Mouse (Mus musculus) yolk sac, embryonic 10.5 days (tissue): ENCODE results near the gene Osgin1.
A peak's percentile ranks its signal among the peaks of the same experiment; 100 is the strongest.

Experiments
- DNase-seq: peaks from one replicate; pipeline ENCODE4 v3.0.0-alpha.2; 2017; ENCODE audit warnings: low spot score

The Osgin1 gene

GRCm38 (mm10) chr8:119424199-119424733 lies 9.7 kb upstream of the Osgin1 start:
- peak; percentile 76 for DNase-seq

DNA sequence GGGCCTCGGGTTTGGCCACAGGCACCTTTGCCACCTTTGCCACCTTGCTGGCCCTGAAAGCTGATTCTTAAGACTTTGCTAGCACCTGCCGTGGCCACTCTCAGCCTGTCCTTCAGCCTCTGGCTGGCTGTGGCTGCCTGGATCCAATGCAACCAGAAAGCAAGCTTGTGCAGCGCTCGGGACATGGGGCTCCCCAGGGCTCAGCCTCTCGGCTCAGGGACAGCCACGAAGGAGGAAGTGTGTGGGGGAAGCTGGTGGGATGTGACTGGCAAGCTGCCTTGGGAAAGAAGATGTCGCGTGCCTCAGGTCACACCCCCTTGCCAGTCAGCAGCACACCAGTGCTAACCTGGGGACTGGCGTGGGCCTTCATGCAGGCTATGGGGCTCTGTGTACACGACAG lies 9.2 kb upstream of the Osgin1 start:
- no peak for DNase-seq

GRCm38 (mm10) chr8:119425533-119425932 lies 8.4 kb upstream of the Osgin1 start:
- DNase-seq: no peak

DNA sequence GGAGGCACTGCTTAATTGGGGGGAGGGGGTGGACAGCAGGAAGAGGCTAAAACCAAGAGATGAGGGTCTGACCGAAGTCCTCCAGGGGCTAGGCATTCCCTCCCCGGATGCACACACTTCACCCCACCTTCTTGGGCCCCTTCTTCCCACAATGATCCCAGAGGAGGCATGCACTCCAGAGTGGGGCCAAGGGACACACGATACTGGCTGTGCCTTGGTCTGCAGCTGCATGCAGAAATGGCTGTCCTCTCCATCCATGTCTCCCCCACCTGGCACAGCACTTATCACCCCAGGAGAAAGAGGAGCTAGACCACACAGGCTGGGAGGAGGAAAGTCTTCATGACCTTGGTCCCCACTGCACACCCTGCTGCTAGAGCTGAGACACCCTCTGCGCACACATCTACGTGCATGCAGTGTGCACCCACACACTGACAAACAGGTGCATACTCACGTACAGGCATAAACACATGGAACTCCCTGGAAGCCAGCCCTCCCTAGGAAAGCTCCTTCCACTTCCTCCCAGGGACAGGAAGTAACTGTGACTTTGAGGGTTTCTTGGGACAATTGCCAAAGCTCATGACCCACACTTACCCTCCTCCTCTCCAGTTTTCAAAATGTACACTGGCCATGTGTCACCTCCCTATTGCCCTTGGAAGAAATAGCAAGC lies 7.7 kb upstream of the Osgin1 start:
- no peak for DNase-seq

GRCm38 (mm10) chr8:119427634-119428349 lies 6.1 kb upstream of the Osgin1 start:
- DNase-seq: no peak

DNA sequence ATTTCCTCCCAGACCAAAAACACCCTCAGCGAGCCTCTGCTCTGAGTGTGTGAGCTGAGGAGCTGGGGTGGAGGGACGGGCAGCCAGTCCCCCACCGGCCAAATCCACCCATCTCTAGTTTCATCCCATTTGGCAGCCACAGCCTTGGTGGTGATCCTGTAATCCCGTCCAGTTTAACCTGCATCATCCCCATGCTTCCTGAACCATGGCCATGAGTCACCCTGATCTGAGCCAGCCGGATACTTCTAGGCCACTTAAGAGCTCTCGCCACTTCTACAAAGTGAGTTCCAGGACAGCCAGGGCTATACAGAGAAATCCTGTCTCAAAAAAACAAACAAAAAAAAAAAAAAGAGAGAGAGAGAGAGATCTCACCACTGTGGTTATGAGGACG lies 5.6 kb upstream of the Osgin1 start:
- no peak for DNase-seq

DNA sequence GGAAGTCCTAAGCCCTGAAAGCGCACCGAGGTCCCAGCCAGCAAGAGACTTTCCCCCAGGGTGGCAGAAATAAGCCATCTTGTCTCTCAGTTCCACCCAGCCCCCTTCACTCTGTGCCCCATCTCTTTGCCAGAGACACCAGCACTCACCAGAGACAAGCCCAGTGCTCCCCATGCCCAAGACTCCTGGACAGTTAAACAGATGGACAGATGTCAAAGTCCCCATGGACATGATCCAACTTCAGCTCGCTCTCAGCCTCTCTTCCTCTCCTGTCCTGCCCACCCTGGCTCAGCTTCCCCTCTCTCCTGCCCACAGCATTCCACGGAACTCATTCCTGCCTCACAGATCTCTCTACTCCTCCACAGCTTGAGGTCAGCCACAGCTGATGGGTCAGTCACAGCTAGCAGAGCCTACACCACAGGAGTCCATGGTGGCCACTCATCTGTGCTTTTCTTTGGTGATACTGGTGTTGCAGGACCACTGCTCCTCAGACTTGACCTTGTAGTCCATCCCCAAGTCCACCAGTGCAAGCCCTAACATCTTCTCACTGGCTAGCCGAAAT lies 5.1 kb upstream of the Osgin1 start:
- DNase-seq: no peak

DNA sequence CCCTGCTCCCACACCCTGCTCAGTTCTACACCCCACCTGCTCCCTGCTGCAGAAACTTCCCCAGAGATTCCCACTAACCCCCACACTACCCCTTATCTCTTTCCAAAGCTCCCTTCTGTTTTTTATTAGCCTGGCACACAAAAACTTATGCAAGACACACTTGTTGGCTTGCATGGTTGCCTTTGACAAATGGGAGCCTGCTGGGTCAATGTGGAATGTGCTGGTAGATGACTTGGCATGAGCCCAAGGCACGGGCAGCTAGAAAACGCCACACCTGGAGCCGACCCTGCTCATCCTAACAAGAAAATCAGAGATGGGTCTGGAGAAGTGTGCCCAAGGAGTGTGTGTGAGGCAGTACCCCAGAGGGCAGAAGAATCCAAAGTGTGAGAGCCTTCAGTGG lies 4.4 kb upstream of the Osgin1 start:
- DNase-seq: no peak

DNA sequence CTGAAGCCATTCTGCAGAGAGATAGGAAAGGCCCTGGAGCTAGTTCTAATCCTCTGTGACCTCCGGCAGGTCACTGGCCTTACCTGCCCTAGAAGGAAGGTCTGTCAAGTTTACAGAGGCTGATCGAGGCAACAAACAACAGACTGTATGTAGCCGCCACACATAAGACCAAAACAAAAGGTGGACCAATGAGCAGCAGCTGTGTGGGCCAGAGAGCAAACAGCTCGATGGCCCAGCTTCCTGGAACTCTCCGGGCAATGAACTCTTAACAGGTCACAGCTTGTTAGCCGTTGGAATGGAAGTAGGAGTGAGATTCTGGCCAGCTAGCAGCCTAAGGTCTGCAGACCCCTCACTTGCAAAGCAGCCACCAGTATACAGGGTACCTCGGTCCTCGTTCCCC lies 3.7 kb upstream of the Osgin1 start:
- DNase-seq: peak; percentile 75

DNA sequence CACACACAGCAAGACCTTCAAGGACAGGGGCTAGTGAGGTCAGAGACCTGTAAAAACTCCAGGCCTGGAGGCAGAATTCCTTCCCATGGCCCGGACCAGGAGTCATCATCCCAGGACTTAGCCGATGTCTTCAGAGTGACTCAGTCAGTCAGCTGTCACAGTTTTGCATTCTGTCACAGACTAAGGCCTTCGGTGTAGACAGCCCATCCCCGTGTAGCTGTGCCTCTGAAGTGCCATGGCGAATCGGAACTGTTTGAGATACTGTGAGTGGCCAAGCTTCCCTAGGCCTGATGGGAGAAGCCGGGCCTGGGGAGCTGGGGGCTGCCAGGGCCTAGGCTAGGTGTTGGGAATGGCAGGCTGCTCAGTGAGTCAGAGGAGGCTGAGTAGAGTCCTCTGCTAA lies 3.2 kb upstream of the Osgin1 start:
- DNase-seq: no peak

DNA sequence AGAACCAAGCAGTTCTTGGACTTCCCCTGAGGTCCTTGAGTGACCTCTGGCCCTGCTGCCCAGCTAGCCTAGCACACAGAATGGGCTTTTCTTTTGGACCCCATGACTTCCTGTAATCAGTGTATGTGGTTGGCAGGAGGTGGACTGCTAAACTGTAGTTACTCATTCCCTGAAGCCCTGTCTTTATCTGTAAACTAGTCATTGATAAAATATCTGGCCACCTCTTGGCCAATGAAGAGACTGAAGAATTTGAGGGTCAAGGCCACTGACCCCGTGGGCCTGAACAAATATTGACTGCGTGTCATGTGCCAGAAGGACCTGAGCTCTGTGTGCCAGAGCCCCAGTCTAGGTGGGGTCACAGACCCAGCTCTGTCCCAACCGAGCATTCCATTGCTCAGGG lies 1.6 kb upstream of the Osgin1 start:
- DNase-seq: peak; percentile 85

- no peak for DNase-seq
These were observed 645 bp downstream of the Osgin1 start for GRCm38 (mm10) chr8:119434569-119434968.

- DNase-seq: no peak
These were observed 1.6 kb downstream of the Osgin1 start for GRCm38 (mm10) chr8:119435527-119435926.

DNA sequence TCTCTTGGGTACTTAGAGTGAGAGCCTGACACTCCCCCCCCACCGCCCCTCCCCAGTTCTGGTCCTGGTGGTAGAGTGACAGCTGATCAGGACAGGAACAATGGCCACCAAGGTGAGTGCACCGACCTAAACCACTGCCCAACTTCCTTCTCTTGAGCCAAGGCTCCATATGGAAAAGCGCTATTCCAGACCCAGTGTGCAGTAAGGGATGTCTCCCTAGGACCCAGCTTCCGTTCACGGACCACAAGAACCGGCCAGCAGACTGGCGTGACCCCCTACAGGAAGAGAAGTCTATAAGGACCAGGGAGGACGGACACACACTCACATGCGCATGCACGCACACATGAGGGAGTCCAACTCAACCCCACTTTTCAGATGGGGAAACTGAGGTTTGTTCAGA lies 2.4 kb downstream of the Osgin1 start:
- no peak for DNase-seq

DNA sequence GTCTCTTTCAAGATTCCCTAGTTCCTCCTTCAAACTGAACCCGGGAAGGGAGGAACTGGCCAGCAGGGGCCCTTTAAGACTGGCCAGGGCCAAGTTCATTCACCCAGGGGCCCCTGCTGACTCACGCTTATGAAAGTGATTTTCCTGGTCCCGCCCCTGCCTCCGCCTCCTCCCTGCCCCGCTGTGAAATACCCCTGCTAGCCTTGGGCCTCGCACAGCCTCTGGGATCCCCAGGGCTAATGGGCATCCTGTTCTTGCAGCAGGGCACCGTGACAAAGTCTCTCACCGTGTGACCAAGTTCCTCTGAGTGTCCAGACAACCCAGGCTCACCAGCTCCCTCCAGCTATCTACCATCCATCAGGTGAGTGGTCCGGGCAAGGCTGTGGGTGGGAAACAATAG lies 3.0 kb downstream of the Osgin1 start:
- DNase-seq: peak; percentile 77

GRCm38 (mm10) chr8:119437506-119437905 lies 3.6 kb downstream of the Osgin1 start:
- no peak for DNase-seq

DNA sequence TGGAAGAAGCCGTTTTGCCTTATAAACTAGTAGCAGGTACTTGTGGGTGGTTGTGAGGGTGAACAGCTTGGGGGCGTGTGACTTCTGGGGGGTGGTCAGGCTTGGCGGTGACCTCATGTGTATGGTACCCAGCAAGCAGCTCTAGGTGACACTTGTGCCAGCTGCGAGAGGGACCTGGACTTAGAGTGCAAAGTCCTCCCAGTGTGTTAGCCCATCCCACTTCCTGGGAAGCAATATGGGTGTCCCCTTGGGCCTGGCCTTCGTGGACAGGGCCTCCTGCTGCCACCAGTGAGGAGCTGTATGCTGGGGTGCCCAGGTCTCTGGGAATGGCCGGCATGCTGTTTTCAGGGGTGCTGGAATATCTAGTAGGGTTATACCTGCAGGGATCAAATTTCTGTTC lies 5.0 kb downstream of the Osgin1 start:
- DNase-seq: no peak

DNA sequence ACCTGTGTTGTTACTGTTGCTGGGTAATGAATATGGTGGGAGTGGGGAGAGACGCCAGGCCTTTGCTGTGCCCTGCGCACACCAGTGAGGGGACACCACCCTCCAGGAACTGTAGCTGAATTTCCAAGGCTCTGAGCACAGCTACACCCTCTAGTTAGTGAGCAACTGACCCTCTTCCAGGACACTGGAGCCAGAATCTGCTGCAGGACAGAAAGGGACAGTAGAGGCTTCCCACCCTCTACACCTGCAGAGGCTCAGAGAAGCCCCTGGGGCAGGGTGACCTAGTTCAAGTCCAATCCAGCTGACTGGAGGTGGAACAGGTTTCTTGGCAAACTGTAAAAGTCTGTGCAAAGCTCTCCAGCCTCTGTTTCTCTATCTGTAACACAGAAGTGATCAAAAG lies 5.5 kb downstream of the Osgin1 start:
- no peak for DNase-seq

- DNase-seq: no peak
These were observed 5.9 kb downstream of the Osgin1 start for GRCm38 (mm10) chr8:119439893-119440249.

GRCm38 (mm10) chr8:119440250-119440951 lies 6.5 kb downstream of the Osgin1 start:
- DNase-seq: peak; percentile 87

- no peak for DNase-seq
These were observed 7.0 kb downstream of the Osgin1 start for GRCm38 (mm10) chr8:119440952-119441270.

- no peak for DNase-seq
These were observed 8.1 kb downstream of the Osgin1 start for GRCm38 (mm10) chr8:119442013-119442412.

DNA sequence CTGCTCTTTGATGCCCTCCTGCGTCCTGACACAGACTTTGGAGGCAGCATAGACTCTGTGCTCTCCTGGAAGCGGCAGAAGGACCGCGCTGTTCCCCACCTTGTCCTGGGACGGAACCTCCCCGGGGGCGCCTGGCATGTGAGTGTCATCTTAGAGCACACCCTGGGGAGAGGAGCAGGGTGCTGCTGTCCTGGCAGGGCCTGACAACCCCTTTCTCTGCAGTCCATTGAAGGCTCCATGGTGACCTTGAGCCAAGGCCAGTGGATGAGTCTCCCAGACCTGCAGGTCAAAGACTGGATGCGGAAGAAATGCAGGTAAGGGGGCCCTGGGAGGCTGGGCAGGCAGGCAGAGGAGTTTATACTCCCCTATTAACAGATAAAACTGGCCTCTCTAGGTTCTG lies 9.0 kb downstream of the Osgin1 start:
- no peak for DNase-seq
